Mouse (Mus musculus) layer of hippocampus, postnatal 14 days (tissue): ENCODE measurements around the gene Itgav. TPM values are rescaled to one million over a fixed set of nuclear protein-coding genes. Genes with fewer than 3 reads are reported as not detected.

Experiments
- DNase-seq, 2 experiments: peaks; one replicate each; pipeline ENCODE4 v3.0.0; 2021 to 2022; ENCODE audit warnings: low spot score in 2 of 2, mixed read lengths in 1 of 2
- total RNA-seq, 2 experiments: library from RNA; stranded (reverse); gene quantifications; 2 replicates each; pipeline ENCODE4 v1.2.3; 2021

Itgav gene
- total RNA-seq, 2 experiments from 2014 or later, result 48.5 to 69.0 TPM

GRCm38 (mm10) chr2:83812483-83813272 is 88.5 kb downstream of the Itgav start, which contains the start of gene Fam171b:
Gene Fam171b (plus strand): TSS chr2:83812636.
- DNase-seq, result peak; percentile 85

DNA sequence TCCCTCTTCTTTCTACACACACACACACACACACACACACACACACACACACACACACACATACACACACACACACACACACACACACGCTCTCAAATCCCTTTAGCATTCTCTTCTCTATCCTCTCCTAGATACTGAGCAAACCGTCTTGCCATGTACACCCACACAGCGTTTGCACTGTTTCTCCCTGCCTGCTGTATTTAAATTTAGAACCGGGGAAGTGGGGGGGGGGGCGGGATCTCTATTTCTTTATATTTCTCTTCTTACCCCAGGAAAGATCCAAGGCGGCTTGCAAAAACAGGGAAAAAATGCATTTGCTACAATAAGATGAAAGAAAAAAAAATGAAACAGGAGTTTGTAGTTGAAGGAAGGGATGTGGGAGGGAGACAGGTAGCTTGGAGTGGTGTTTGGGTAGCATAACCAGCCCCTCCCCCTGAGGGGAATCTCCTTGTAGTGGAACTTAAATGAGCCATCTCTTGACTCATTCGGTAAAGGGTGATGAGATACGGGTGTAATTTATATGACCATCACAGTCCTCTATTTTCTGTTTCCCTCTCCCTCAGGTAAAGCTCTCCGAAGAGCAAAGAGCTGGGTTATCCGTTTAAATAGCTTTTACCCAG is 89.2 kb downstream of the Itgav start:
- DNase-seq, result peak in 1 of 2 experiments; percentile 15

GRCm38 (mm10) chr2:83814009-83814408 is 89.8 kb downstream of the Itgav start:
- no peak for DNase-seq

DNA sequence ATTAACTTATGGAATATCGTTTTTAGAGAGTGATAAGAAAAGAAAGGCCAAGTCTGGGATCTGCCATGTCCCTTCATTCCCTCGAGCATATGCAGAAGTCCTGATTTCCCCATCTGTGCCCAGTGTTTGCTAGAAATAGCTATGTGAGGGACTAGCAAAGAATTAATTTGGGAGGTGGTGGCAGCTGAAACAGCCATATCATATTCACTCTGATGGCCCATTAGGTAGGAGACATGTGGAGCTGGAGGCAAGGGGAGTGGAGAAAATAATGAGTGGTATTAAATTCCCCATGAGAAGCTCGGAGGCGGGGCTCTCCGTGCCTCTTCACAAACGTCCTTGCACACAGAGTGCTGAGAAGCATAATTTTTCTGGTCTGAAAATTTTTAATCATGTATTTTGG is 92.0 kb downstream of the Itgav start:
- DNase-seq, result no peak

DNA sequence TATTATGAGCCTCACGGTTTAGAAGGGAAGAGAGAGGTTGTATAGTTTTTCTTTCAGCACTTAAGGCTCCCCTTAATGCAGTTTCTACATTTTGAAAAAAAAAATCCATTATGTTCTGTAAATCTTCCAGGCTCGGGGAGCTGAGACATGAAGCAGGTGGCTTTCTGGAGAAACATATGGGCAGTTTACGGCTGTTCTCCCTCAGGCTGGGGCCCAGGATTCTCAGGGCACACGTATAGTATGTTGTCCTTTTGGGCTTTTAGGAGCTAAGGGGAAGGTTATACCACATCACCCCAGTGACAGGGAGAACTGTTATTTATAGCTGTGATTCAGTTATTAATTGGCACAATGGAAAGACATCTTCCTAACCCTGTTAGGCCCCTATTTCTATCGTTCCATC is 101.0 kb downstream of the Itgav start:
- no peak for DNase-seq

DNA sequence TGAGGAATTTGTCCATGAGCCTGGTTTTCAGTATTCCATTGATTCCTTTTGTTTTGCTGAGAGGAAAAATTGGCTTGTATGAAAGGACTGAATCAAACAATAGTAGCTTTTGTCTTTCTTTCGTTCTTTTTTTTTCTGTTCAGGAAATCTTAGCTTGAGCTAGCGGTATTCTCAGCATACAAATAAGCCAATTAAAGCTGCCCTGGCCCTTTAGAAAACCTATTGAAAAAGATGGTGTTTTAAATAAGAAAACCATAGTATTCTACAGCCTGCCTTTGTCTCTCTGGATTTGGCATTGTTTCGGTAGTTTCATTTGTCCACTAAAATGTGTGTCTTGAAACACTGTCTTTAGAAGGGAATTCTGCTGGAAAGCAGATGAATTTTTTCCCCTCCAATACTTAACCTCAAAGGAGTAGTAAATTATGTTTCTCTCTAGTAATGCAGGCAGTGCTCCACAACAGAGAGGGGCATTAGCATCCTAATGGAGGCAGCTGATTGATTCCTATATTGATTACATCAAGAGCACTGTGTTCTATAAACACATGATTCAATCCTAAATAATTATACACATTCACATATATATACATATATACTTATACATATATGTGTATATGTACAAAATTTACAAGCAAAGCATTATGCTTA is 104.8 kb downstream of the Itgav start:
- DNase-seq, result peak in 1 of 2 experiments; percentile 66

- peak; percentile 25 to 47 for DNase-seq
Observed at GRCm38 (mm10) chr2:83832903-83833302, 108.7 kb downstream of the Itgav start.

DNA sequence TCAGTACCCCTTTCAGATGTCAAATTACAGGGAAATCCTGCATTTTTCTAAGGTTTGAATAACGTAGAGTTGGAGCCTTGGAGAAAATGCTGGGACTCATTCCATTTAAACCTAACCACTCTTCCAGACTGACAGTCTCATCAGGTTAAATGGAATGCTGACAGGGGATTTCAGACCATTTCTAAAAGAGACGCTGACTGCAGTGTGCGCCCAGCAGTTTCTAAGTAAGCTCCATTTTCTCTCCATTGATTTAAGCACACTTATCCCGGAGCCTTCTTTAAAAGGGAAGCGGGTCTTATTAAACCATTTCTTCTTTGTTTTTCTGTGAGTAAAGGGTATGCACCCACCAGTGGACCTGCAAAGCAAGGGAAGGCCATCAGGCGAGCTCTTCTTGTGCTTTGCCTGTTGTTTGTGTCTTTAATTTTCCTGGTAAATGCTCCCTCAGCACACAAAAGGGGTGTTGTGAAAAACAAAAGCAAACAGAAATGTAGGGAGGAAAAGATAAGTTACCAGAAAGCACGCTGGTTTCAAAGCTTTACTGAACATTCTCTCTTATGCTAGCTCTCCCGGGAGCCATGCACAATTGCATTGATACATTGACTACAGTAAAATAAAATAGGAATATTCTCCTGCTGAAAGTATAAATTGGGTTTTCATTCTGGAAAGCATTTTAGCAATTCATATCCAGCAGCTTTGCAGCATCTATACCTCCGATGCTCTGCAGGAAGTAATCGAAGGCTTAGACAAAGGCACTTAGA is 111.3 kb downstream of the Itgav start:
- no peak for DNase-seq

- no peak for DNase-seq
Observed at GRCm38 (mm10) chr2:83848495-83848894, 124.3 kb downstream of the Itgav start.

GRCm38 (mm10) chr2:83853423-83853822 is 129.2 kb downstream of the Itgav start:
- DNase-seq, result no peak

GRCm38 (mm10) chr2:83856236-83856635 is 132.0 kb downstream of the Itgav start:
- DNase-seq, result no peak

Other genes starting within 250 kb of the Itgav start
- gene Zc3h15, start 80.0 kb upstream of the Itgav start, total RNA-seq, result 100 to 1,000 TPM; 122 to 125 TPM
- 100 to 1,000 TPM; 189 to 197 TPM for gene Fam171b, start 88.2 kb downstream of the Itgav start, total RNA-seq
- gene Zswim2, start 216.8 kb downstream of the Itgav start, total RNA-seq, result not detected
- 1 to 10 TPM; 1.2 to 1.6 TPM for gene Gm13698, start 231.3 kb downstream of the Itgav start, total RNA-seq
- gene Gm13693, start 237.1 kb downstream of the Itgav start, total RNA-seq, result 1 to 10 TPM; 1.2 to 1.6 TPM
- 1 to 10 TPM in 1 of 2 experiments, not detected in 1; 1.2 TPM for gene Gm13695, start 242.9 kb downstream of the Itgav start, total RNA-seq
- gene Gm13696, start 248.7 kb downstream of the Itgav start, total RNA-seq, result 1 to 10 TPM; 1.2 to 1.6 TPM